Mouse (Mus musculus): ENCODE data around the gene Pla2g2c.

Pla2g2c gene

GRCm38 (mm10) chr4:138748369-138749072, 23.9 kb downstream of the Pla2g2c start:
- DNase-seq (ENCODE audit: low spot score in 2 of 2), result peak; percentile 72 to 75

- DNase-seq (ENCODE audit: low spot score in 2 of 2), result no peak
Measured at GRCm38 (mm10) chr4:138752603-138753002, 28.0 kb downstream of the Pla2g2c start.

GRCm38 (mm10) chr4:138753608-138754007, 29.0 kb downstream of the Pla2g2c start:
- DNase-seq (ENCODE audit: low spot score in 2 of 2), result no peak

- DNase-seq (ENCODE audit: low spot score in 2 of 2), result no peak
Measured at GRCm38 (mm10) chr4:138754432-138754831, 29.8 kb downstream of the Pla2g2c start.

GRCm38 (mm10) chr4:138755439-138755838, 30.8 kb downstream of the Pla2g2c start:
- no peak for DNase-seq (ENCODE audit: low spot score in 2 of 2)

- no peak for DNase-seq (ENCODE audit: low spot score in 2 of 2)
Measured at GRCm38 (mm10) chr4:138755983-138756382, 31.4 kb downstream of the Pla2g2c start.

GRCm38 (mm10) chr4:138757416-138757815, 32.8 kb downstream of the Pla2g2c start, which contains the start of gene Pla2g2f:
Gene Pla2g2f (minus strand): TSS chr4:138757626.
- no peak for DNase-seq (ENCODE audit: low spot score in 2 of 2)

- DNase-seq (ENCODE audit: low spot score in 2 of 2), result no peak
Measured at GRCm38 (mm10) chr4:138762266-138762665, 37.7 kb downstream of the Pla2g2c start.

- DNase-seq (ENCODE audit: low spot score in 2 of 2), result no peak
Measured at GRCm38 (mm10) chr4:138771970-138772369, 47.4 kb downstream of the Pla2g2c start.

GRCm38 (mm10) chr4:138772386-138772785, 47.8 kb downstream of the Pla2g2c start:
- no peak for DNase-seq (ENCODE audit: low spot score in 2 of 2)

GRCm38 (mm10) chr4:138775435-138775834, 50.8 kb downstream of the Pla2g2c start, which contains the start of gene Pla2g2d:
Gene Pla2g2d (plus strand): TSS chr4:138775735.
- DNase-seq (ENCODE audit: low spot score in 2 of 2), result no peak

GRCm38 (mm10) chr4:138777417-138778407, 53.1 kb downstream of the Pla2g2c start:
- DNase-seq (ENCODE audit: low spot score in 2 of 2), result no peak

- no peak for DNase-seq (ENCODE audit: low spot score in 2 of 2)
Measured at GRCm38 (mm10) chr4:138780300-138780699, 55.7 kb downstream of the Pla2g2c start.

GRCm38 (mm10) chr4:138782098-138782497, 57.5 kb downstream of the Pla2g2c start:
- DNase-seq (ENCODE audit: low spot score in 2 of 2), result peak; percentile 78 to 87

GRCm38 (mm10) chr4:138785721-138786120, 61.1 kb downstream of the Pla2g2c start:
- no peak for DNase-seq (ENCODE audit: low spot score in 2 of 2)

GRCm38 (mm10) chr4:138786141-138786540, 61.5 kb downstream of the Pla2g2c start:
- peak in 1 of 2 experiments; percentile 44 for DNase-seq (ENCODE audit: low spot score in 2 of 2)

GRCm38 (mm10) chr4:138788381-138788780, 63.8 kb downstream of the Pla2g2c start:
- no peak for DNase-seq (ENCODE audit: low spot score in 2 of 2)

- DNase-seq (ENCODE audit: low spot score in 2 of 2), result no peak
Measured at GRCm38 (mm10) chr4:138791452-138791851, 66.9 kb downstream of the Pla2g2c start.

GRCm38 (mm10) chr4:138792599-138792998, 68.0 kb downstream of the Pla2g2c start:
- DNase-seq (ENCODE audit: low spot score in 2 of 2), result no peak

GRCm38 (mm10) chr4:138793276-138793675, 68.7 kb downstream of the Pla2g2c start:
- DNase-seq (ENCODE audit: low spot score in 2 of 2), result peak; percentile 68 to 70

- DNase-seq (ENCODE audit: low spot score in 2 of 2), result no peak
Measured at GRCm38 (mm10) chr4:138794344-138794743, 69.8 kb downstream of the Pla2g2c start.
